Mouse (Mus musculus) neutrophil, adult 5-6 weeks (primary cell): Measurements from ENCODE around the gene Hmgb1. TPM values are rescaled to one million over a fixed set of nuclear protein-coding genes. Genes with fewer than 3 reads are reported as not detected.

ENCODE experiments used
- ATAC-seq: fragments of 151-379, 151-347 bp; 2 replicates; pipeline ENCODE4 v1.8.0; 2017; ENCODE audit warnings: mild to moderate bottlenecking, moderate TSS enrichment; ENCODE audit not compliant: insufficient number of reproducible peaks, poor library complexity, low FRiP score, severe bottlenecking; ENCODE audit errors: extremely low read depth
- total RNA-seq: library from RNA; stranded (forward); fragments of 200-1000 nt; gene quantifications from 2 replicates; pipeline ENCODE4 v1.2.3, GENCODE M21; 2017

Hmgb1 gene
- total RNA-seq, 1 experiment from 2014 or later: 681 TPM

DNA sequence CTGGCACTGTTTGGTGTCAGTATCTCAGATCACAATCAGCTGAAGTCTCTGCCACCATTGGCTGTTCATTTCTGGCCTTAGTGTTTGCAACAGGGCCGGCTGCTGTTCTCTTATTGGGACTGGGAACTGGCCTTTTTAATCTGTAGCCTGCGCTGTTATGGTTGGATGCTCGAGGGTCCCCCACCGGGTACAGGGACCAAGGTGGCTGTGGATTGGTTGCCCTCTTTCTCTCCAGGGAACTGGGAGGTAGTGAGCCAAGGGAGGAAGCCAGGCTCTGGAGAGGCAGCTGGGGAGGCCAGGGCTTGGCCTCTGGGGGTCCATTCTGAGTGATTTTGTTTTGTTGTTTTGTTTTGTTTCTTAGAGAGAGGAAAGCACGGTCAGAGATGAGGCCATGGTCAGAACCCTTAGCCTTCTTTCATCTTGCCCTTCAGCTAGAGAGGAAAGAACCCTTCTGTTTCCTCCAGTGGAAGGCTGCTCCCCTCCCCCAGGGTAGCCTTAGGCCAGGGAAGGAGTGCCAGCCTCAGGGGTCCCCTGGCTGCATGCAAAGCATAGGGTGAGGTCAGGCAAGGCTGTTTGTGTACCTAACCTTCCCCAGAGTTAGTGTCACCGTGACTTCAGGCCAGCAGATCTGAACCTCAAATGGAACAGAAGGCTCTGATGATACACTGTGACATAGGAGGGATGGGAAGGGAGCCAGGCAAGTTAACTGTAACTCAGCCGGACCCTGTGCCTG lies 66.3 kb downstream of the Hmgb1 start:
- ATAC-seq: no peak

DNA sequence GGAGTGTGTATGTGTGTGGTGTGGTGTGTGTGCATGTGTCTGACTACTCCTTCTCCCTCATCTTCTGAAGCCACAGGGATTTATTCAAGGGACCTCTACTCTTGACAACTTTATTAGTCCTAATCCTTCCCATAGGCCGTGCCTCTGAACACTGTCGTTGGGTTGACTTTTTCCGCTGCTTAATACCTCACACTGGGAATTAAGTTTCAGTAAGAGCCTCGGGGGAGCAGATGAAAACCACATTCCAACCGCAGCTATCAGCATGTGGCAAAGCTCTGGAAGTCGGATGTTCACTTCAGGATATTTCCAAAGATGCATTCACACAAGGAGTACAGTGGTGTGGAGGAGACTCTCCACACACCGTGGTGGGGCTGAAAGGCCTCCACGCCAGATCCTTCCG lies 69.7 kb downstream of the Hmgb1 start:
- ATAC-seq: no peak

DNA sequence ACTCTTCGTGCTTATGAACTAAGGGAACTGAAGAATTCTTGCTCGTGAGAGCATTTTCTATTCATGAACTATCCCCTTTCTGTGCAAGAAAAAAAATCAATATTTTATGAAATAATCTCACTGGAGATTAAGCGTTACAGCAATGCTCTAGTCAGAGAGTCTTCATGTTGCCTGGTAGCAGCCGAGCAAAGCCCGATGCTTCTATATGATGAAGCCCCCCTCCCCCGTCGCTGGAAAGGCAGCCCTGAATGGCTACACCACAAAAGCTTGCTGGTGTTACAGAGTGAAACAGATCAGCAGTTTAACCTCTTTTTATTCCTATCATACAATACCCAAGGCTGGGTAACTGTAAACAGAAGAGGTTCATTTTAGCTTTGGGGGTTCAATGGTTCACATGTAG lies 70.3 kb downstream of the Hmgb1 start:
- no peak for ATAC-seq

- ATAC-seq: no peak
Observed at GRCm38 (mm10) chr5:149113439-149113838, 70.8 kb downstream of the Hmgb1 start.

DNA sequence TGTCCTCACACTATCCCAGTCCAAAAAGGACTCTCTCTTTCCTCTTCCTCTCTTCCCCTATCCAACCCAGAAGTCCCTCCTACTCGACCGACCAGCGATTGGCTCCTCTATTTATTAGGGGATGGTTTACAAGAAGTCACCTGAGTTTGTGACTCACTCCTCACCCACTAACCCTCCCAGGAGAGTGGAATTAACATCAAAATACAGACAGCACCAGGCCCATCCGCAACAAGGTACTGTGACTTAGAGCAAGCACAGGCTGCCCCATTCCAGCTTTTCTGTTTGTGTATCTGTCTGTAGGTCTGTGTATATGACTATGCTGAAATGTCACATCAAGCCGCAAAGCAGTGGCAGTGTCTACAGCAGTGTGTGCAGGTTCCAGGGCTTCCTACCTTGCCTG lies 71.7 kb downstream of the Hmgb1 start:
- ATAC-seq: no peak

DNA sequence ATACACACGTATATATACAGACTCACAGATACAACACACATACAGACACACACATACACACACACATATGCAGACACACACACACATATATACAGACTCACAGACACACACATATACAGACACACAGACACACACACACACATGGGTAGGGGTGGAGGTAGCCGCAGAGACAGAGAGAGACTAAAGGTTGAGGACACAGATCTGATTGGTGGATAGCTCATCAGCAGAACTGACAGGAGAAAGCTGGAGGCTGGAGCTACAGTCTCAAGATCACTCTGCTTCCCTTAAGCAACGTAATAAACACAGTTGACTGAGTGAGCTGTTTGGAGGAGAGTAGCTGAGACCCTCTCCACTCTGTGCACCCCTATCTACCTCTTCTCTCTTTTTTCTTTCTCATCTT lies 75.1 kb downstream of the Hmgb1 start:
- ATAC-seq: no peak

- no peak for ATAC-seq
Observed at GRCm38 (mm10) chr5:149108178-149108577, 76.1 kb downstream of the Hmgb1 start.

DNA sequence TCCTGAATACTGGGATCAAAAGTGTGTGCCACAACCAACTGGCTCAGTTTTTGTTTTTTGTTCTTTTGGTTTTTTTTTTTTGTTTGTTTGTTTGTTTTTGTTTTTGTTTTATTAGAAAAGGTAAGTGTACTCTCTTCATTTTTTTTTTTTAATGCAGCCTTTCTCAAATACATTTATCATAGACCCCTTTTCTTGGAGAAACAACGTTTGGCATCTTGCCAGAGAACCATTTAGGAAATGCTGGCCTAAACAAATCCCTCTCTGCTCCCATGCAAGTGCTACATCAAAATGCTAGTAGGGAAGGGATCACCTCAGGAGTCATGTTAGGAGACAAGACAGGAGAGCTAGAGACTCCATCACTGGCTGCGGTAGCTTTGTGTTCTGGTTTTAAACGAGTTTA lies 76.7 kb downstream of the Hmgb1 start:
- ATAC-seq: no peak

DNA sequence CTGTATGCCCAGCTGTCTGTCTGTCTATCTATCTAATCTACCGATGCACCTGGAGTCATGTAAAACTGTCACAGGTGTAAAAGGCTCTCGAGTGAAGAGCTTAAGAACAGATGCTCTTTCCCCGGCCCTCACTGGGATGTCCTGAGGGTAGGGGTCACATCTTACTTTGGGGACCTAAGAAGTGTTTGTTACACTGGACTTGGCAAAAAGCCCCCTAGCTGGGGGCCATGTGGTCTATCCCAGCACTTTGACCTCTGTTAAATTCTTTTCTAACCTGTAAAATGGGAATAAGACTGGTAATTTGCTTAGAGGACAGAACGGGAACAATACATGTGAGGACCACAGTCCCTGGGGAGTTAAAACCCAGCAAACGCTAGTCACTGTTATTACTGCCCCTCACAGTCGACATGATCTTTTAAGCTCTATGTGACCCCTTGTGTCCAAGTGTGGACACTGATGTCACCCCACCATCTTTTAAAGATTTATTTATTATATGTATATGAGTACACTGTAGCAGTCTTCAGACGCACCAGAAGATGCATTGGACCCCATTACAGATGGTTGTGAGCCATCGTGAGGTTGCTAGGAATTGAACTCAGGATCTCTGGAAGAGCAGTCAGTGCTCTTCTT lies 80.1 kb downstream of the Hmgb1 start:
- no peak for ATAC-seq

GRCm38 (mm10) chr5:149101869-149102268 lies 82.4 kb downstream of the Hmgb1 start:
- ATAC-seq: no peak

GRCm38 (mm10) chr5:149100091-149100490 lies 84.2 kb downstream of the Hmgb1 start:
- ATAC-seq: no peak

DNA sequence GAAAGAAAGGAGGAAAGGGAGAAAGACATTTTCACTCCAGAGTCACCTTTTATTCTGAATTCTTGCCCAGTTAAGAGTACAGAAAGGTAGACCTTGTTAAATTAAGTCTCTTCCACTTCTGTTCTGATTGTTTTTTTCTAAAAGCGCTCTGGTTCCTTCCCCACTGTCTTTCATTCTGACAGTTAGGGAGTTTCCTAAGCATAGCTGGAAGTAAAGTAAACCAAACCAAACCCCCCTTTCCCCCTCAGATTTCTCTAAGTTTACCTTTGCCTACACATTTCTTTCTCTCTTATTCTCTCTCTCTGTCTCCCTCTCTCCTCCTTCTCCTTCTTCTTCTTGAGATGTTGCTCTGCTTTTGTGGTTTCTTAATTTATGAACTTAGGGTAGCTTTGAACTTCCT lies 85.3 kb downstream of the Hmgb1 start:
- ATAC-seq: no peak

- no peak for ATAC-seq
Observed at GRCm38 (mm10) chr5:149097841-149098240, 86.4 kb downstream of the Hmgb1 start.

- no peak for ATAC-seq
Observed at GRCm38 (mm10) chr5:149096284-149096683, 88.0 kb downstream of the Hmgb1 start.

DNA sequence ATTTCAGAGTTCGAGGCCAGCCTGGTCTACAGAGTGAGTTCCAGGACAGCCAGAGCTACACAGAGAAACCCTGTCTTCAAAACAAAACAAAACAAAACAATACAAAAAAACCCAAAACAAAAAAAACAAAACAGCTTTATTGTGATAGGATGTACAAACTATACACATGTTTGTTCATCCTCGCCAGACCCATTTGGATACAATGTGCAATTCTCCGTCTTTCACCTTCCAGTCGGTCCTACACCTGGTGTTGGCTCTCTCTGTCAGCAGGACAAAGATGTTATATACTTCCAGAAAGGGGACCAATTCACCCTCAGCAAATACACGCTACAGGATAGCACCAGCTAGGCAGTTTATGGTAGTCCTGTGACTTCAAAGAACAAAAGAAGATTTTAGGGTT lies 91.4 kb downstream of the Hmgb1 start:
- ATAC-seq: no peak

DNA sequence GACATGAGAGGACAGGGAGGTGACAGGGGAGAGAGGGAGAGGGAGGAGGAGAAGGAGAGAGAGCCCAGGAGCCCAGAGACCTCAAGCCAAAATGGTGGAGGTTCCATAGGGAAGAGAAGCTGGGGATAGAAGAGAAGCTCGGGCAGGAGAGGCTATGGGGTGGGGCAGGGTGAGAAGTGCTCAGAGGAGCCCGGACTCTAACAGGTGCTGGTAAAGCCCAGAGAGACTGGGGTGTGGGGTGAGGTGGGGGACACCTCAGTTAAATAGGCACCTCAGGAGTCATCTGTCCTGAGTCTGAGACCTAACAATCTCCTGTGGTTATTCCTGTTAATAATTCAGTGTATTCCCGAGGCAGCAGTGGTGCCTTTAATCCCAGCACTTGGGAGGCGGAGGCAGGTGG lies 91.8 kb downstream of the Hmgb1 start:
- no peak for ATAC-seq

DNA sequence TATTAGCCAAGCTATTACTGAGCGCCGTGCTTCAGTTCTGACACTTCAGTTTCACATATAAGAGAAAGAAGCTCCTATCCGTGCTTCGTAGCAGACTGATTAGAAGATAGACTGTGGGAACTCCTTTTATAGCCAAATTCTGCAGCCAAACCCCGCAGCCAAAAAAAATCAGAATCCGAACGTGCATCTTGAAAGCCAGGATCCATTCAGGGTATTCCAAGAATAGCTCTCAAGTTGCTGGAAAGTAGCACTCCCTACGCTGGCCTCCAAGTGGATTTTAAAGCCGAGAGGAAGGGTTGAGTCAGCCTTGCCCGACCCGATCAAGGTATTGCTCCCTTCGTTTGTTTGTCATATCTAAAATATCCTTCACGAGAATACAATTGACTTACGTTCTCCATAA lies 93.0 kb downstream of the Hmgb1 start:
- no peak for ATAC-seq

DNA sequence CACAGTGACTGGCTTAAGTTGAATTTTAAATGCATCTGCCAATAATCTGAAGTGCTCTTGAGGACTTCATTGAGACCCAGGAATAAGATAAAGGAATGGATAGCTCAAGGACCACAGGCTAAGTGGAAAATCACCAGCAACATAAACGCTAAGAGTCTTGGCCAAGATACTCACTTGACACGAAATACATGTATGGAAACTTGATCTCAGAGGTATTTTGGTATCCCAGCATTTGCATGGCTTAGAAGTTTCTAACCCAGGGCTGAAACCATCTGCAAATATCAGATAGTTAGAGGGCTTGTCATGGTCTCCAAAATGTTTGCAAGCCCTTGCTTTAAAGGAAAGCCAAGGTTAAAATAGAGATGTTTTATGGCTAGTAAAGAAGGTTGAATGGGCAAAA lies 94.4 kb downstream of the Hmgb1 start:
- ATAC-seq: no peak

GRCm38 (mm10) chr5:149089456-149089855 lies 94.8 kb downstream of the Hmgb1 start:
- ATAC-seq: no peak

- peak; percentile 76; the same call in 1 of the 2 replicates for ATAC-seq
Observed at GRCm38 (mm10) chr5:149088891-149089290, 95.4 kb downstream of the Hmgb1 start.

GRCm38 (mm10) chr5:149088149-149088548 lies 96.1 kb downstream of the Hmgb1 start:
- ATAC-seq: no peak
